Mouse (Mus musculus): ENCODE data around the gene Minar1. TPM values are rescaled to one million over a fixed set of nuclear protein-coding genes. Genes with fewer than 3 reads are reported as not detected.

Minar1 gene
- total and polyA plus RNA-seq, 2 experiments from 2014 or later: not detected

- ATAC-seq (ENCODE audit: insufficient read depth, low read depth) (0 out of 2 replicates have a peak, but pooled peaks have one; percentile 19), DNase-seq (ENCODE audit: low spot score) (no peak)
- peaks cover 42% of the 10 kb centered on the region for H3K27me3 ChIP-seq (ENCODE audit: control insufficient read depth, insufficient read depth, low read length)
Measured at GRCm38 (mm10) chr9:89622296-89623005, 474 bp downstream of the Minar1 start.

DNA sequence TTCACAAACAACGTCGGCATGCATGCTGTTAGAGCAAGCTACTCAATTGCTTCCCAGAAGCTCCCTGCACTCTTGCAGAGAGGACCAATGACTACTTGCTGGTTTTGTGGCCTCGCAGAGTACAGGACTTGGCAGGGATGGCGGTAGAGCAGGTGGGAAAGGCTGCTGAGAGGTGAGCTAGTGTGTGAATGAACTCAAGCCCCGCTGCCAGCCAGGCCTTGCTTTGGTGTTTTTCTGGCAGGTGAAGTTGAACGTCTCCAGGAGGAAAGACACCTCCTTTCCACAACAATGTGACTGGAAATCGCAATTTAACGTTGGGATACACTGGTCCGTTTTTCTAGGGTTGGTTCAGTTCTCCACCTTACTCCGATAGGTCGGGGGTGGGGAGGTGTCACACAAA lies 1.2 kb downstream of the Minar1 start:
- no peak overlapping the region for H3K4me3 ChIP-seq (ENCODE audit: low read depth, low read length)
- H3K9me3 ChIP-seq (replicated peaks; ENCODE audit: control insufficient read depth, low read length): no peaks in the 10 kb centered on the region
- DNase-seq (ENCODE audit: low spot score) (no peak), ATAC-seq (ENCODE audit: insufficient read depth, low read depth) (no peak)
- no peak overlapping the region for H3K4me2 ChIP-seq (ENCODE audit: low read depth, low read length)
- H3K9ac ChIP-seq (replicated peaks; ENCODE audit: low read depth, low read length): no peak overlapping the region
- WGBS: 9% methylated on average over 11 of the region's 11 CpGs
- H3K27ac ChIP-seq (ENCODE audit: low read depth): no peak overlapping the region
- peaks cover 10% of the 10 kb centered on the region; the same call in 1 of the 2 replicates for H3K4me1 ChIP-seq (ENCODE audit: control insufficient read depth, insufficient read depth)
- TF ChIP-seq EP300 (IDR thresholded peaks at IDR 0.05; ENCODE audit: low read depth) (no peak), CTCF (IDR thresholded peaks at IDR 0.05; ENCODE audit: low read depth) (no peak)
- H3K36me3 ChIP-seq (replicated peaks; ENCODE audit: control insufficient read depth, insufficient read depth, low read length): no peaks in the 10 kb centered on the region
- H3K27me3 ChIP-seq (ENCODE audit: control insufficient read depth, insufficient read depth, low read length): peaks cover 42% of the 10 kb centered on the region

More at GRCm38 (mm10) chr9:89622296-89623005, 474 bp downstream of the Minar1 start:
- Histone ChIP-seq H3K4me2 (ENCODE audit: low read depth, low read length) (peak overlapping the region; percentile 63), H3K36me3 (replicated peaks; ENCODE audit: control insufficient read depth, insufficient read depth, low read length) (no peaks in the 10 kb centered on the region), H3K9ac (replicated peaks; ENCODE audit: low read depth, low read length) (peak overlapping the region; percentile 20; the same call in 1 of the 2 replicates), H3K9me3 (replicated peaks; ENCODE audit: control insufficient read depth, low read length) (no peaks in the 10 kb centered on the region), H3K4me1 (ENCODE audit: control insufficient read depth, insufficient read depth) (peaks cover 10% of the 10 kb centered on the region; the same call in 1 of the 2 replicates), H3K4me3 (ENCODE audit: low read depth, low read length) (peak overlapping the region; percentile 43), H3K27ac (ENCODE audit: low read depth) (no peak overlapping the region)
- WGBS: 3% methylated on average over 42 of the region's 42 CpGs
- TF ChIP-seq EP300 (IDR thresholded peaks at IDR 0.05; ENCODE audit: low read depth) (no peak), CTCF (IDR thresholded peaks at IDR 0.05; ENCODE audit: low read depth) (no peak)

- ATAC-seq (ENCODE audit: insufficient read depth, low read depth) (no peak), DNase-seq (ENCODE audit: low spot score) (no peak)
- TF ChIP-seq CTCF (IDR thresholded peaks at IDR 0.05; ENCODE audit: low read depth) (no peak), EP300 (IDR thresholded peaks at IDR 0.05; ENCODE audit: low read depth) (no peak)
- H3K27me3 ChIP-seq (ENCODE audit: control insufficient read depth, insufficient read depth, low read length): peaks cover 42% of the 10 kb centered on the region
- no peaks in the 10 kb centered on the region for H3K36me3 ChIP-seq (replicated peaks; ENCODE audit: control insufficient read depth, insufficient read depth, low read length)
- no peaks in the 10 kb centered on the region for H3K9me3 ChIP-seq (replicated peaks; ENCODE audit: control insufficient read depth, low read length)
- H3K4me2 ChIP-seq (ENCODE audit: low read depth, low read length): no peak overlapping the region
- peaks cover 10% of the 10 kb centered on the region; the same call in 1 of the 2 replicates for H3K4me1 ChIP-seq (ENCODE audit: control insufficient read depth, insufficient read depth)
- no peak overlapping the region for H3K27ac ChIP-seq (ENCODE audit: low read depth)
- 20% methylated on average over 6 of the region's 6 CpGs for WGBS
- no peak overlapping the region for H3K4me3 ChIP-seq (ENCODE audit: low read depth, low read length)
- H3K9ac ChIP-seq (replicated peaks; ENCODE audit: low read depth, low read length): no peak overlapping the region
Measured at GRCm38 (mm10) chr9:89620347-89620746, 2.6 kb downstream of the Minar1 start.

- 95% methylated on average over 2 of the region's 2 CpGs for WGBS
- no peak overlapping the region for H3K27ac ChIP-seq (ENCODE audit: low read depth)
- H3K9ac ChIP-seq (replicated peaks; ENCODE audit: low read depth, low read length): no peak overlapping the region
- no peaks in the 10 kb centered on the region for H3K4me1 ChIP-seq (ENCODE audit: control insufficient read depth, insufficient read depth)
- H3K4me2 ChIP-seq (ENCODE audit: low read depth, low read length): no peak overlapping the region
- no peak overlapping the region for H3K4me3 ChIP-seq (ENCODE audit: low read depth, low read length)
- H3K36me3 ChIP-seq (replicated peaks; ENCODE audit: control insufficient read depth, insufficient read depth, low read length): no peaks in the 10 kb centered on the region
- ATAC-seq (ENCODE audit: insufficient read depth, low read depth) (no peak), DNase-seq (ENCODE audit: low spot score) (no peak)
- no peak for TF ChIP-seq CTCF (IDR thresholded peaks at IDR 0.05; ENCODE audit: low read depth)
- no peak for TF ChIP-seq EP300 (IDR thresholded peaks at IDR 0.05; ENCODE audit: low read depth)
- H3K9me3 ChIP-seq (replicated peaks; ENCODE audit: control insufficient read depth, low read length): no peaks in the 10 kb centered on the region
- peaks cover 14% of the 10 kb centered on the region for H3K27me3 ChIP-seq (ENCODE audit: control insufficient read depth, insufficient read depth, low read length)
Measured at GRCm38 (mm10) chr9:89616946-89617345, 6.0 kb downstream of the Minar1 start.

- no peaks in the 10 kb centered on the region for H3K4me1 ChIP-seq (ENCODE audit: control insufficient read depth, insufficient read depth)
- 10% methylated on average over 4 of the region's 4 CpGs for WGBS
- H3K36me3 ChIP-seq (replicated peaks; ENCODE audit: control insufficient read depth, insufficient read depth, low read length): no peaks in the 10 kb centered on the region
- no peak overlapping the region for H3K27ac ChIP-seq (ENCODE audit: low read depth)
- no peak overlapping the region for H3K9ac ChIP-seq (replicated peaks; ENCODE audit: low read depth, low read length)
- no peak overlapping the region for H3K4me3 ChIP-seq (ENCODE audit: low read depth, low read length)
- no peak for TF ChIP-seq CTCF (IDR thresholded peaks at IDR 0.05; ENCODE audit: low read depth)
- TF ChIP-seq EP300 (IDR thresholded peaks at IDR 0.05; ENCODE audit: low read depth): no peak
- H3K4me2 ChIP-seq (ENCODE audit: low read depth, low read length): no peak overlapping the region
- no peaks in the 10 kb centered on the region for H3K27me3 ChIP-seq (ENCODE audit: control insufficient read depth, insufficient read depth, low read length)
- no peaks in the 10 kb centered on the region for H3K9me3 ChIP-seq (replicated peaks; ENCODE audit: control insufficient read depth, low read length)
- no peak for ATAC-seq (ENCODE audit: insufficient read depth, low read depth)
- no peak for DNase-seq (ENCODE audit: low spot score)
Measured at GRCm38 (mm10) chr9:89610592-89610991, 12.3 kb downstream of the Minar1 start.

Measured in heart, postnatal 0 days (tissue).